Mouse (Mus musculus) heart, embryonic 11.5 days (tissue): ENCODE data around the gene Ccr8. TPM values are rescaled to one million over a fixed set of nuclear protein-coding genes. Genes with fewer than 3 reads are reported as not detected.
A peak's percentile ranks its signal among the peaks of the same experiment; 100 is the strongest.
"Not testable (repeated sequence)": the region's sequence is repeated elsewhere in the genome, so short reads cannot be mapped to it uniquely, and the experiment has no call there.

Experiments
- ATAC-seq: fragments of 200-750 bp; cut with Nextera tagmentation; replicated peaks from 2 replicates; pipeline ENCODE4 v1.8.0; 2017; ENCODE audit warnings: moderate library complexity; ENCODE audit not compliant: insufficient number of reproducible peaks, low FRiP score, low TSS enrichment
- H3K27ac ChIP-seq: fragments of 300-500 bp; sonication (generic); 2 replicates; pipeline ENCODE4 v1.5.1; 2014; ENCODE audit warnings: mild to moderate bottlenecking, low read depth, low read length
- H3K27me3 ChIP-seq: fragments of 300-500 bp; sonication (generic); 2 replicates; pipeline ENCODE4 v1.6.1; 2014; ENCODE audit warnings: mild to moderate bottlenecking, low read length, mixed read lengths; ENCODE audit not compliant: control insufficient read depth, insufficient read depth
- H3K36me3 ChIP-seq: fragments of 300-500 bp; sonication (generic); 2 replicates; pipeline ENCODE4 v1.6.1; 2014; ENCODE audit warnings: mild to moderate bottlenecking, low read length, moderate library complexity, mixed read lengths; ENCODE audit not compliant: control insufficient read depth, insufficient read depth
- H3K4me1 ChIP-seq: fragments of 300-500 bp; sonication (generic); 2 replicates; pipeline ENCODE4 v1.6.1; 2014; ENCODE audit warnings: low read length; ENCODE audit not compliant: control insufficient read depth, insufficient read depth
- H3K4me2 ChIP-seq: fragments of 300-500 bp; sonication (generic); 2 replicates; pipeline ENCODE4 v1.6.1; 2014; ENCODE audit warnings: mild to moderate bottlenecking, moderate library complexity
- H3K4me3 ChIP-seq: fragments of 300-500 bp; sonication (generic); 2 replicates; pipeline ENCODE4 v1.5.1; 2014; ENCODE audit warnings: low read depth, low read length
- H3K9ac ChIP-seq: fragments of 300-500 bp; sonication (generic); 2 replicates; pipeline ENCODE4 v1.6.1; 2014; ENCODE audit warnings: mild to moderate bottlenecking, low read depth, low read length, moderate library complexity
- H3K9me3 ChIP-seq: fragments of 300-500 bp; sonication (generic); replicated peaks from 2 replicates; pipeline ENCODE4 v1.6.1; 2016; ENCODE audit warnings: low read length; ENCODE audit not compliant: control insufficient read depth
- WGBS: fragments of 180-500 bp; shearing (Covaris S2); extraction: QIAGEN DNeasy Blood & Tissue Kit; methylation state at CpG from one replicate; pipeline ENCODE4 v1.1.7; 2014; ENCODE audit not compliant: insufficient replicate concordance; 5-methylcytosine and 5-hydroxymethylcytosine counted together
- polyA plus RNA-seq: library from polyadenylated mRNA; unstranded; fragments of >200 nt; fragmentation: Nextera tagmentation; extraction: Ambion mirVana; gene quantifications from 2 replicates; pipeline ENCODE4 v1.2.1, GENCODE M21; 2014

Ccr8 gene
- polyA plus RNA-seq, 1 experiment from 2014 or later = not detected

- no peak overlapping the region for H3K27ac ChIP-seq
Measured at GRCm38 (mm10) chr9:120099304-120099703, 7.4 kb downstream of the Ccr8 start.

GRCm38 (mm10) chr9:120101165-120101564 lies 9.3 kb downstream of the Ccr8 start:
- WGBS = 88% methylated on average over 2 of the region's 2 CpGs
- Histone ChIP-seq H3K9me3 (no peaks in the 10 kb centered on the region), H3K27ac (no peak overlapping the region), H3K4me2 (no peak overlapping the region), H3K36me3 (no peaks in the 10 kb centered on the region), H3K9ac (no peak overlapping the region), H3K27me3 (no peaks in the 10 kb centered on the region), H3K4me1 (no peaks in the 10 kb centered on the region), H3K4me3 (no peak overlapping the region)
- no peak for ATAC-seq

More at GRCm38 (mm10) chr9:120099304-120099703, 7.4 kb downstream of the Ccr8 start:
- Histone ChIP-seq H3K4me1 (no peaks in the 10 kb centered on the region), H3K36me3 (no peaks in the 10 kb centered on the region), H3K4me3 (no peak overlapping the region), H3K4me2 (no peak overlapping the region), H3K9ac (no peak overlapping the region), H3K27me3 (no peaks in the 10 kb centered on the region), H3K9me3 (no peaks in the 10 kb centered on the region)
- WGBS = 74% methylated on average over 8 of the region's 8 CpGs
- ATAC-seq = no peak

GRCm38 (mm10) chr9:120108953-120109352 lies 17.0 kb downstream of the Ccr8 start:
- not testable (repeated sequence) for H3K9me3 ChIP-seq, H3K4me1 ChIP-seq, ATAC-seq, H3K9ac ChIP-seq, H3K4me3 ChIP-seq, H3K4me2 ChIP-seq, H3K27ac ChIP-seq, H3K36me3 ChIP-seq, H3K27me3 ChIP-seq
- WGBS = 89% methylated on average over 12 of the region's 12 CpGs

GRCm38 (mm10) chr9:120110211-120111018 lies 18.5 kb downstream of the Ccr8 start, which contains the start of gene Slc25a38:
Slc25a38 (plus strand) TSS chr9:120110374.
- H3K4me1 ChIP-seq = peaks cover 9% of the 10 kb centered on the region; the same call in 1 of the 2 replicates
- no peaks in the 10 kb centered on the region for H3K27me3 ChIP-seq
- H3K4me3 ChIP-seq = peak within 1 kb of the TSS; percentile 64
- ATAC-seq = peak; percentile 95
- peak within 1 kb of the TSS; percentile 81 for H3K9ac ChIP-seq
- H3K27ac ChIP-seq = peak within 1 kb of the TSS; percentile 92
- peak within 1 kb of the TSS; percentile 80 for H3K4me2 ChIP-seq
- H3K9me3 ChIP-seq = no peaks in the 10 kb centered on the region
- 1% methylated on average over 62 of the region's 62 CpGs for WGBS
- no peaks in the 10 kb centered on the region for H3K36me3 ChIP-seq

- H3K36me3 ChIP-seq = no peaks in the 10 kb centered on the region
- peak overlapping the region; percentile 92 for H3K27ac ChIP-seq
- ATAC-seq = no peak
- H3K9ac ChIP-seq = peak overlapping the region; percentile 54
- peaks cover 17% of the 10 kb centered on the region; the same call in 1 of the 2 replicates for H3K4me1 ChIP-seq
- WGBS = 71% methylated on average over 15 of the region's 15 CpGs
- peak overlapping the region; percentile 64 for H3K4me3 ChIP-seq
- H3K9me3 ChIP-seq = no peaks in the 10 kb centered on the region
- no peaks in the 10 kb centered on the region for H3K27me3 ChIP-seq
- peak overlapping the region; percentile 80 for H3K4me2 ChIP-seq
Measured at GRCm38 (mm10) chr9:120111156-120111945, 19.4 kb downstream of the Ccr8 start.

- no peaks in the 10 kb centered on the region for H3K27me3 ChIP-seq
- peak overlapping the region; percentile 8; the same call in 1 of the 2 replicates for H3K4me3 ChIP-seq
- H3K27ac ChIP-seq = peak overlapping the region; percentile 84
- H3K4me2 ChIP-seq = peak overlapping the region; percentile 41
- 78% methylated on average over 6 of the region's 6 CpGs for WGBS
- peaks cover 17% of the 10 kb centered on the region; the same call in 1 of the 2 replicates for H3K4me1 ChIP-seq
- H3K9ac ChIP-seq = peak overlapping the region; percentile 46; the same call in 1 of the 2 replicates
- no peaks in the 10 kb centered on the region for H3K9me3 ChIP-seq
- ATAC-seq = no peak
- H3K36me3 ChIP-seq = no peaks in the 10 kb centered on the region
Measured at GRCm38 (mm10) chr9:120112472-120112871, 20.6 kb downstream of the Ccr8 start.

GRCm38 (mm10) chr9:120113456-120113855 lies 21.5 kb downstream of the Ccr8 start:
- H3K9ac ChIP-seq = no peak overlapping the region
- ATAC-seq = no peak

GRCm38 (mm10) chr9:120114051-120114788 lies 22.3 kb downstream of the Ccr8 start:
- Histone ChIP-seq H3K9ac (no peak overlapping the region), H3K4me2 (peak overlapping the region; percentile 7), H3K36me3 (peaks cover 5% of the 10 kb centered on the region; the same call in 1 of the 2 replicates), H3K9me3 (no peaks in the 10 kb centered on the region), H3K4me1 (peaks cover 17% of the 10 kb centered on the region; the same call in 1 of the 2 replicates), H3K4me3 (no peak overlapping the region), H3K27me3 (no peaks in the 10 kb centered on the region), H3K27ac (peak overlapping the region; percentile 25)
- 88% methylated on average over 17 of the region's 17 CpGs for WGBS
- ATAC-seq = no peak

More at GRCm38 (mm10) chr9:120113456-120113855, 21.5 kb downstream of the Ccr8 start:
- H3K4me1 ChIP-seq = peaks cover 17% of the 10 kb centered on the region; the same call in 1 of the 2 replicates
- H3K27ac ChIP-seq = no peak overlapping the region
- H3K36me3 ChIP-seq = peaks cover 4% of the 10 kb centered on the region; the same call in 1 of the 2 replicates
- H3K27me3 ChIP-seq = no peaks in the 10 kb centered on the region
- no peak overlapping the region for H3K4me3 ChIP-seq
- WGBS = 88% methylated on average over 7 of the region's 7 CpGs
- H3K4me2 ChIP-seq = no peak overlapping the region; the same call in 1 of the 2 replicates
- H3K9me3 ChIP-seq = no peaks in the 10 kb centered on the region
